Mouse (Mus musculus): Measurements from ENCODE around the gene Nid2. TPM values are rescaled to one million over a fixed set of nuclear protein-coding genes. Genes with fewer than 3 reads are reported as not detected.

The Nid2 gene
- 5.7 and 10.5 TPM in 2 replicates for polyA plus RNA-seq (2012; rRNA removed)

- peaks cover 6% of the 10 kb centered on the region for H3K4me1 ChIP-seq (ENCODE audit: control insufficient read depth, insufficient read depth, insufficient read length, low read length)
- no peaks in the 10 kb centered on the region for H3K27me3 ChIP-seq (ENCODE audit: control insufficient read depth, insufficient read depth, low read length)
- H3K27ac ChIP-seq (ENCODE audit: insufficient read depth, low read depth, low read length): peak within 1 kb of the TSS; percentile 7; the same call in 1 of the 2 replicates
- no peaks in the 10 kb centered on the region for H3K36me3 ChIP-seq (ENCODE audit: control insufficient read depth, insufficient read depth, low read length)
- TF ChIP-seq POLR2A (IDR thresholded peaks at IDR 0.05; ENCODE audit: low read depth, low read length) (peak; percentile 25; the same call in 1 of the 2 replicates), CTCF (IDR thresholded peaks at IDR 0.05; ENCODE audit: extremely low read depth, insufficient read length, insufficient replicate concordance, low read depth, low read length) (no peak)
- H3K4me3 ChIP-seq (ENCODE audit: low read depth, low read length): peak within 1 kb of the TSS; percentile 66
- under 1% methylated on average over 45 of the region's 45 CpGs for WGBS
These were observed at the start of gene Nid2 for GRCm38 (mm10) chr14:19751025-19751771. Gene Nid2 (plus strand): TSS chr14:19751265.

DNA sequence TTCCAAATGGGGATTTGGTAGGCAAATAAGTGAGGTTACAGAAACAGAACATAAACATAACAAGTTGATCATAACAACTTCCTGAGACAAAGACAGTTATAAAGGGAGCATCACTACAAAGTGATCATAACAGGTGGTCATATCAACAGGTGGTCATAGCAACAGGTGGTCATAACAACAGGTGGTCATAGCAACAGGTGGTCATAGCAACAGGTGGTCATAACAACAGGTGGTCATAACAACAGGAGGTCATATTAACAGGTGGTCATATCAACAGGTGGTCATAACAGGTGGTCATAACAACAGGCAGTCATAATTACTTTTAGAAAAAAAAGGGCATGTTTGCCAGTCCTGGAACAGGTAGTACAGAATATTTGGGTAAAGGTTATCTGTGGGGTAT lies 49.5 kb upstream of the Nid2 start:
- no peak for TF ChIP-seq POLR2A (IDR thresholded peaks at IDR 0.05; ENCODE audit: low read depth, low read length)
- no peak for TF ChIP-seq CTCF (IDR thresholded peaks at IDR 0.05; ENCODE audit: extremely low read depth, insufficient read length, insufficient replicate concordance, low read depth, low read length)
- H3K4me3 ChIP-seq (ENCODE audit: low read depth, low read length): no peak overlapping the region
- no peaks in the 10 kb centered on the region for H3K36me3 ChIP-seq (ENCODE audit: control insufficient read depth, insufficient read depth, low read length)
- H3K4me1 ChIP-seq (ENCODE audit: control insufficient read depth, insufficient read depth, insufficient read length, low read length): no peaks in the 10 kb centered on the region
- no peaks in the 10 kb centered on the region for H3K27me3 ChIP-seq (ENCODE audit: control insufficient read depth, insufficient read depth, low read length)
- H3K27ac ChIP-seq (ENCODE audit: insufficient read depth, low read depth, low read length): no peak overlapping the region

- no peak overlapping the region for H3K4me3 ChIP-seq (ENCODE audit: low read depth, low read length)
- WGBS: 9% methylated on average over 16 of the region's 16 CpGs
- TF ChIP-seq POLR2A (IDR thresholded peaks at IDR 0.05; ENCODE audit: low read depth, low read length): 0 out of 2 replicates have a peak, but pooled peaks have one; percentile 21
- peak; percentile 77 for TF ChIP-seq CTCF (IDR thresholded peaks at IDR 0.05; ENCODE audit: extremely low read depth, insufficient read length, insufficient replicate concordance, low read depth, low read length)
- no peak overlapping the region for H3K27ac ChIP-seq (ENCODE audit: insufficient read depth, low read depth, low read length)
- H3K36me3 ChIP-seq (ENCODE audit: control insufficient read depth, insufficient read depth, low read length): no peaks in the 10 kb centered on the region
- H3K27me3 ChIP-seq (ENCODE audit: control insufficient read depth, insufficient read depth, low read length): no peaks in the 10 kb centered on the region
- peaks cover 9% of the 10 kb centered on the region for H3K4me1 ChIP-seq (ENCODE audit: control insufficient read depth, insufficient read depth, insufficient read length, low read length)
These were observed 45.4 kb upstream of the Nid2 start for GRCm38 (mm10) chr14:19705649-19706048.

GRCm38 (mm10) chr14:19706454-19706853 lies 44.6 kb upstream of the Nid2 start:
- Histone ChIP-seq H3K36me3 (ENCODE audit: control insufficient read depth, insufficient read depth, low read length) (no peaks in the 10 kb centered on the region), H3K27me3 (ENCODE audit: control insufficient read depth, insufficient read depth, low read length) (no peaks in the 10 kb centered on the region), H3K4me1 (ENCODE audit: control insufficient read depth, insufficient read depth, insufficient read length, low read length) (peaks cover 9% of the 10 kb centered on the region), H3K27ac (ENCODE audit: insufficient read depth, low read depth, low read length) (no peak overlapping the region), H3K4me3 (ENCODE audit: low read depth, low read length) (no peak overlapping the region)
- TF ChIP-seq CTCF (IDR thresholded peaks at IDR 0.05; ENCODE audit: extremely low read depth, insufficient read length, insufficient replicate concordance, low read depth, low read length): peak; percentile 99
- no peak for TF ChIP-seq POLR2A (IDR thresholded peaks at IDR 0.05; ENCODE audit: low read depth, low read length)
- under 1% methylated on average over 5 of the region's 5 CpGs for WGBS

DNA sequence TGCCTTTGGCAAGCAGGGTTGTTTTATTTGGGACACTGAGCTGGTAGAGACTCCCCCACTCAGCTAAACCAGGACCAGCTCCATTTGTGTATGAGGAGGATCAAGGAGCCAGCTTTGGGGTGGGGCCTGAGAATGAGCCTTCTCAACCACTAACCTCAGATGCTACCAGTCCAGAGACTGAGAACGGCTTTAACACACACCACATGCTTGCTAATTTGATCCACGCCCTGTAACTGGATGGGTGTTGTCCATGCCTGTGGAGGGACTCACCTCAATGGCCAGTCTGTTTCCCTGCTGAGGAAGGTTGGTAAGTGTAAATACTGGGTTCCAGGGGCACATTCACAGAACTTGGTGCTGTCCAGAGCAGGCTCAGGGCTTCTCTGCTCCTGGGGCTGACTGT lies 44.1 kb upstream of the Nid2 start:
- WGBS: 16% methylated on average over 2 of the region's 2 CpGs
- Histone ChIP-seq H3K4me1 (ENCODE audit: control insufficient read depth, insufficient read depth, insufficient read length, low read length) (peaks cover 9% of the 10 kb centered on the region), H3K27ac (ENCODE audit: insufficient read depth, low read depth, low read length) (peak overlapping the region; percentile 50), H3K27me3 (ENCODE audit: control insufficient read depth, insufficient read depth, low read length) (no peaks in the 10 kb centered on the region), H3K4me3 (ENCODE audit: low read depth, low read length) (no peak overlapping the region), H3K36me3 (ENCODE audit: control insufficient read depth, insufficient read depth, low read length) (no peaks in the 10 kb centered on the region)
- TF ChIP-seq POLR2A (IDR thresholded peaks at IDR 0.05; ENCODE audit: low read depth, low read length): no peak
- TF ChIP-seq CTCF (IDR thresholded peaks at IDR 0.05; ENCODE audit: extremely low read depth, insufficient read length, insufficient replicate concordance, low read depth, low read length): no peak

DNA sequence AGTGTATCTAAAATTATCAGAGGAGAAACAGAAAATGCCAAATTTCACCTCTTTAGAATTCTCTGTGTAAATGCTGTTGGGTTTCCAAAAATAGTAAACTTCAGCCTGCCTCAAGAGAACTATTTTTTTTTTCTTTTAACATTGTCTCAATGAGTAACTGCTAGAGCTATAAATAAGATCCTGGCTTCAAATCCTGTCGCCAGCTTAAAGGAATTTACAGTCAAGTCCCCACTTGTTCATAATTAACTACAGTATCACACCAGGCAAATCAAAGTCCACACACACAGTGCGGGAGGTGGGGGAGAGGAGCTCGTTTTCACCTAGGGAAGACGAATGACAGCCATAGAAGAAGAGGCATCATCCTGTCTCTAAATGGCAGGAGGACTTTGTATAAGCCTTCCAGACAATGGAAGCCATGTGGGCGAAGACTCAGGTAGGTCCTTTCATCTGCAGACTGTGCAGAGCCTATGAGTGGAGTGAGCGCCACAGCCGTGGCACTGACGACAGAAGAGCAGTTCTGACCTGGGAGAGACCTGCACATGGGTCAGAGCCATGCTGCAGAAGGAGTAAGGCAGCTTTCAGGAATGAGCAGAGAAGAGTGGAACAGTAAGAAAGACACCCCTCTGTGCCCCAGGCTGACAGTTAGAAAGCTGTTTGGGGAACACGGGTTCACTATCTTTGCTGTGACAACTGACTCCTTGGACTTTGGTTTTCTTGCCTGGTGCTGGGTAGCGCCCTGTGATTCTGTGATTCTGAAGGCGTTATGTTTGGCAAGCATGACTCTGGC lies 43.2 kb upstream of the Nid2 start:
- H3K4me3 ChIP-seq (ENCODE audit: low read depth, low read length): peak overlapping the region; percentile 69
- H3K27ac ChIP-seq (ENCODE audit: insufficient read depth, low read depth, low read length): peak overlapping the region; percentile 89
- no peak for TF ChIP-seq POLR2A (IDR thresholded peaks at IDR 0.05; ENCODE audit: low read depth, low read length)
- no peak for TF ChIP-seq CTCF (IDR thresholded peaks at IDR 0.05; ENCODE audit: extremely low read depth, insufficient read length, insufficient replicate concordance, low read depth, low read length)
- WGBS: 23% methylated on average over 11 of the region's 11 CpGs
- H3K27me3 ChIP-seq (ENCODE audit: control insufficient read depth, insufficient read depth, low read length): no peaks in the 10 kb centered on the region
- H3K4me1 ChIP-seq (ENCODE audit: control insufficient read depth, insufficient read depth, insufficient read length, low read length): peaks cover 13% of the 10 kb centered on the region
- no peaks in the 10 kb centered on the region for H3K36me3 ChIP-seq (ENCODE audit: control insufficient read depth, insufficient read depth, low read length)

GRCm38 (mm10) chr14:19709161-19709560 lies 41.9 kb upstream of the Nid2 start:
- Histone ChIP-seq H3K4me3 (ENCODE audit: low read depth, low read length) (no peak overlapping the region), H3K27ac (ENCODE audit: insufficient read depth, low read depth, low read length) (no peak overlapping the region), H3K36me3 (ENCODE audit: control insufficient read depth, insufficient read depth, low read length) (no peaks in the 10 kb centered on the region), H3K27me3 (ENCODE audit: control insufficient read depth, insufficient read depth, low read length) (no peaks in the 10 kb centered on the region), H3K4me1 (ENCODE audit: control insufficient read depth, insufficient read depth, insufficient read length, low read length) (peaks cover 13% of the 10 kb centered on the region)
- TF ChIP-seq POLR2A (IDR thresholded peaks at IDR 0.05; ENCODE audit: low read depth, low read length) (no peak), CTCF (IDR thresholded peaks at IDR 0.05; ENCODE audit: extremely low read depth, insufficient read length, insufficient replicate concordance, low read depth, low read length) (no peak)
- WGBS: 68% methylated on average over 9 of the region's 9 CpGs

Measured in small intestine, adult 2 months (tissue).